Mouse (Mus musculus) stomach, postnatal 0 days (tissue): ENCODE measurements at regions not wholly inside any gene's neighbourhood (a gene's known extent, or its start where the extent isn't known, plus 50 kb on each side); places are given as distances from the start of the nearest gene placed in this dataset.

ENCODE experiments used
- CTCF ChIP-seq: IDR thresholded peaks from 2 replicates; pipeline ENCODE4 v1.5.1; 2016; ENCODE audit warnings: antibody characterized with exemption, low read depth, mild to moderate bottlenecking, moderate library complexity
- EP300 ChIP-seq: optimal IDR thresholded peaks from 2 replicates; pipeline ENCODE3; 2016; ENCODE audit warnings: antibody characterized with exemption

DNA sequence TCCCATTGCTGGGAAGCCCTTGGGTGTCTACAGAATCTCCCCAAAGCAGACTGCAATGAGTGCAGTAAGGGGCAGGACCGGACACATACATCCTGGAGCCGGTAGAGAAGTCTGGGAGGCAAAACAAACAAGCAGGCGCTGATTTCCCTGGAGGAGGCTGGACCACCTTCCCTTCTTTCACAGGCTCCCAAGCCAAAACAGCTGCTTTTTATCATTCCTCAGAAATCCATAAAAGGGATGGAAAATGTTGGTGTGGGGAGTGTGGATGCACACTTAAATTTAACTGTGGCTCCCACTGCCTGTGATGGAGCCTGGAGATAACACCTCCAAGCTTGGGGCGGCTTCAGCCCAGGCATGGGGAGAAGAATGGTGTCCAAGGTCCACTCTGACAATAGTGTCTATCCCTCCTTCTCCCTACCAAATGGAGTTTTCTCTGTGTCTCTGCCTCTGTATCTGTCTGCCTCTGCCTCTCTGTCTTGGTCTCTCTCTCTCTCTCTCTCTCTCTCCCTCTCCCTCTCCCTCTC, 258.3 kb upstream of the Zmiz1 start:
- no peak for TF ChIP-seq EP300
- TF ChIP-seq CTCF, result no peak
